Mouse (Mus musculus): ENCODE results near the gene Pmpca. TPM values are rescaled to one million over a fixed set of nuclear protein-coding genes. Genes with fewer than 3 reads are reported as not detected.
"Not testable (repeated sequence)": the region's sequence is repeated elsewhere in the genome, so short reads cannot be mapped to it uniquely, and the experiment has no call there.

The Pmpca gene
- total RNA-seq, 2 experiments from 2014 or later = 107 to 113 TPM

GRCm38 (mm10) chr2:26372396-26372795, 16.7 kb upstream of the Pmpca start:
- no peak for DNase-seq

GRCm38 (mm10) chr2:26380131-26380771, 8.9 kb upstream of the Pmpca start, which contains the start of gene Snapc4:
TSS of gene Snapc4 (minus strand) at chr2:26380653.
- peak; percentile 85 for DNase-seq

GRCm38 (mm10) chr2:26380871-26381270, 8.3 kb upstream of the Pmpca start:
- not testable (repeated sequence) for DNase-seq

GRCm38 (mm10) chr2:26387713-26388112, 1.4 kb upstream of the Pmpca start:
- no peak for DNase-seq

- peak; percentile 46 for DNase-seq
Observed at GRCm38 (mm10) chr2:26388682-26389153, 421 bp upstream of the Pmpca start.

GRCm38 (mm10) chr2:26390954-26391353, 1.8 kb downstream of the Pmpca start:
- no peak for DNase-seq

- DNase-seq = no peak
Observed at GRCm38 (mm10) chr2:26391617-26392016, 2.5 kb downstream of the Pmpca start.

- DNase-seq = no peak
Observed at GRCm38 (mm10) chr2:26398978-26399377, 9.8 kb downstream of the Pmpca start.

GRCm38 (mm10) chr2:26399647-26400046, 10.5 kb downstream of the Pmpca start:
- DNase-seq = peak; percentile 27

- DNase-seq = no peak
Observed at GRCm38 (mm10) chr2:26400296-26400695, 11.2 kb downstream of the Pmpca start.

- DNase-seq = no peak
Observed at GRCm38 (mm10) chr2:26401023-26401422, 11.9 kb downstream of the Pmpca start.

GRCm38 (mm10) chr2:26402265-26402664, 13.1 kb downstream of the Pmpca start:
- DNase-seq = no peak

- DNase-seq = no peak
Observed at GRCm38 (mm10) chr2:26403306-26403705, 14.2 kb downstream of the Pmpca start.

GRCm38 (mm10) chr2:26408515-26409356, 19.6 kb downstream of the Pmpca start, which contains the start of gene Inpp5e:
TSS of gene Inpp5e (minus strand) at chr2:26409203.
- peak; percentile 99 for DNase-seq

GRCm38 (mm10) chr2:26409362-26409761, 20.2 kb downstream of the Pmpca start:
- DNase-seq = no peak

GRCm38 (mm10) chr2:26410091-26410490, 21.0 kb downstream of the Pmpca start:
- no peak for DNase-seq

- DNase-seq = no peak
Observed at GRCm38 (mm10) chr2:26410931-26411411, 21.8 kb downstream of the Pmpca start.

GRCm38 (mm10) chr2:26417066-26417465, 27.9 kb downstream of the Pmpca start:
- no peak for DNase-seq

- DNase-seq = no peak
Observed at GRCm38 (mm10) chr2:26418120-26418519, 29.0 kb downstream of the Pmpca start.

- DNase-seq = no peak
Observed at GRCm38 (mm10) chr2:26421969-26422368, 32.8 kb downstream of the Pmpca start.

- no peak for DNase-seq
Observed at GRCm38 (mm10) chr2:26423086-26423485, 33.9 kb downstream of the Pmpca start.

- DNase-seq = no peak
Observed at GRCm38 (mm10) chr2:26424541-26424940, 35.4 kb downstream of the Pmpca start.

GRCm38 (mm10) chr2:26429851-26430250, 40.7 kb downstream of the Pmpca start:
- DNase-seq = no peak
